Mouse (Mus musculus) frontal cortex, postnatal 25 days (tissue): ENCODE data around the gene Trappc13.

Experiments
- DNase-seq, 2 experiments: peaks; one replicate each; pipeline ENCODE4 v3.0.0; 2022; ENCODE audit warnings: low spot score in 2 of 2

Trappc13 gene

GRCm38 (mm10) chr13:104114827-104115226 lies 63.4 kb downstream of the Trappc13 start:
- DNase-seq = no peak

DNA sequence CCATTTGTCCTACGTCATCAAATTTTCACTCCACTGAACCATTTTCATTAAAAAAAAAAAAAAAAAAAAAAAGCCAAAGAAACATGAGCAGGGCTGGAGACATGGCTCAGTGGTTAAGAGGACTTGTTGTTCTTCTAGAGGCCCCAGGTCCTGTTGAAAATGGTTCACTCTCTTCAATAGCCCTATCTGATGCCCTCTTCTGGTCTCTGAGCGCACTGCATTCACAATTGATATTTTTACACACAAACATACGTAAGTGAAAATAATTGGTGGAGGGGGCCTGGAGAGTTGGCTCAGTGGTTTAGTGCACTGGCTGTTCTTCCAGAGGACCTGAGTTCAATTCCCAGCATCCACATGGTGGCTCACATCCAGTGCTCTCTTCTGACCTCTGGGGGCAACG lies 64.5 kb downstream of the Trappc13 start:
- DNase-seq = no peak

GRCm38 (mm10) chr13:104112266-104112900 lies 65.9 kb downstream of the Trappc13 start:
- no peak for DNase-seq

GRCm38 (mm10) chr13:104110526-104110925 lies 67.7 kb downstream of the Trappc13 start:
- DNase-seq = no peak

DNA sequence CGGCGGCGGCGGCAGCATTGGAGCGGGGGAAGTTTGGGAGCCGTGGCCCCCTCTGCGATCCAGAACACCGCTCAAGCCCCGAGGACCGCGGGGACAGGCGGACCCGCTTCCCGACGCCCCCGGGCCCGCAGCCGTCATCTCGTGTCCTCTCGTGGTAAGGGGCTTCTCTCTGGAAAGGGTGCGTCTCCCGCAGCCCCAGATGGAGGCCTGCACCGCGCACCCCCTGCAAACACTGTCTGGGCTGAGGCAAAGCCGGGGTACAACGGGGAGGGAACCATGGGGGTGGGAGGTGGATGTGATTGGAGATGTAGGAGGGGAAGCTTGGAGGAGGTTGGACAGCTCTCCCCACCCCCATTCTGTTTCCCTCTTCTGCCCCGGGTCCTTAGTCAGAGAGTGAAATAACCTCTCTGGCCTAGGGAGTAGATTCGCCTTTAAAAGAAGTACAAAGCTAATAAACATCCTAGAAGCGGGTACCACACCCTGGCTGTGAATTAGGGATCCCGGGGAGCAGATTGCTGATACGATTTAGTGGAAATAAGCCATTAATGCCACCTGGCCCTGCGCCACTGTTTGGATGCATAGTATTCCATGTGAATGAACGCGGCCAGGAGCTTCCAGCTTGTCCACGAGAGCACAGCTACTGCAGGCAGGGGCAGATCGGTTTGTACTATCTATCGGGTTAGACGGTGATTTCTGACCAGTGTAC lies 68.3 kb downstream of the Trappc13 start:
- peak in 1 of 2 experiments; percentile 29 for DNase-seq

DNA sequence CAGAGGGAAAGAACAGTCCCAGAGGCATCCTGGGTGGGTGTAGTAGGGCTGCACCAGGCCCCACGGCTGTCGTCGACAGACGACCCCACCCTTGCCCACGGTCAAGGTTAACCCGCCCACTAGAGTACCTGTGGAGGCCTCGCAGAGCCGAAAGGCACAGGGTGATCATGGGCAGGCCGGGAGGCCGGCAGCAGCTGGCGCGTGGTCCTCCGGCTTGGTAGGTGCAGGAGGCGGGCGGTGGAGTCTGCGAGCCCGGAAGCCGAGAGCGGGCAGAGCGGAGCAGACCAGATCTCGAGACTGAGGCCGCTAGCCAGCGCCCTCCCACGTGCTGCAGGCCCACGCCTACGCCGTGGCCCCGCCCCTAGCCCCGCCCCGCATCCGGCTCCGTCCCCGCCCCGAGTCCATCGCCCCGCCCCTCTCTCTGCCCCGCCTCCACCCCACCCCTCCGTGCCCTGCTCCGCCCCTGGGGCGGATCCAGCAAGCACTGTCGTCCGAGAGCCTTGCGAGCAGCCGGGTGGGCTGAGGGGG lies 68.9 kb downstream of the Trappc13 start, which contains the start of the genes Nln and Sgtb:
Nln (minus strand) TSS at position 327 of the 528 bp plus-strand sequence.
Sgtb (plus strand) TSS at position 454 of the 528 bp plus-strand sequence.
- peak; percentile 57 to 69 for DNase-seq

GRCm38 (mm10) chr13:104108651-104109287 lies 69.5 kb downstream of the Trappc13 start:
- no peak for DNase-seq

GRCm38 (mm10) chr13:104101606-104102235 lies 76.5 kb downstream of the Trappc13 start:
- no peak for DNase-seq

GRCm38 (mm10) chr13:104100416-104100815 lies 77.9 kb downstream of the Trappc13 start:
- no peak for DNase-seq

- DNase-seq = no peak
Measured at GRCm38 (mm10) chr13:104097190-104097589, 81.1 kb downstream of the Trappc13 start.

DNA sequence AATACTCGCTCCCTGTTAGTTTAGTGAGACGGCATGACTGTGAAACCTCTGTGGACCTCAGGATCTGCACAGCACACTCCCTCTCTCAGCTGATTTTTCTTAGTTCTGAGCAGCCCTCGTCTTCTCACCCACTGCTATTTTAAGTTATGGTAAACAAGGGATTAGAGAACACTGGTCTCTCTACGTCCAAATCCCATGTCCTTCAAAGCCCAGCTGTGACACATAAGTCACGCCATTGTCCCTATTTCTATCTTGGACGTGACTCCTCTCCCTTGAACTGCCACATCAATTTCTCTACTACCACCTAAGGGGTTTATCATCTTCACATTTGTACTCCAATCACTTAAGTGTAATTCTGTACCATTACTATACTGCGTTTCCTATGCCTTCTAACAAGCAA lies 82.3 kb downstream of the Trappc13 start:
- DNase-seq = no peak

DNA sequence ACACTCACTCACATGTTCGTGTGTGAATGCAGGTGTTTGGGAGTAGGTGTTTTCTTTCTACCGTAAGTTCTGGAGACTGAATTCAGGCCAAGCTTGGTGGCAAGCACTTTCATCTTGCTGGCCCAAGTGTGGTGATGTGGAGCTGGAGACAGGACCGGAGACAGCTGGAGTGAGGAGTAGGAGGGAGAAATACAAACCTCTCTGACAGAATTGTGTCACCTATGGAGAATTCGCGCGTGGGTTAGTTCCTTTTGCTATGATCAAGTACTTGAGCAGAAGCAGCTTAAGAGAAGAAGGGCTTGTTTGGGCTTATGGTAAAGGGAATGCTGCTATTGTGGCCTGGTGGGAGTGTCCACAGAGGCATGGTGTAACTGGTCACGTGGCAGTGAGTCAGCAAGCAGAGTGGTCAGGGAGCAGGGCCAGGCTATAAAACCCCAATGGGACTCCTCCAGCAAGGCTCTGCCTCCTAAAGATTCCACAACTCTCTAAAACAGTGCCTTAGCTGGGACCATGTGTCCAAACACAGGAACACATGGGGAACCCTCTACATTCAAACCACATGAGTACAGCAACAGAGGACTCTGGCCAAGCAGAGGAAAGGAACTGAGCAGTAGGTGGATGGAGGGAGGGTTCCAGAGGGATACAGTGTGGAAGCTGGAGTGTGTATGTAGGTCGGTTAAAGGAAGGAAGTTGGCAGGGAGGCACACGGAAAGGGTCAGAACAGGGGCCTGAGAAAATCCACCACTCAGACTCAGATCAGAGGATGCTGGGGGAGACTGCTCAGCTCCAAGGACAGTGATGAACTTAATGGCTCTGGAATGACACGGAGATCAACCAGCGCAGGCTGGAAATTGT lies 83.5 kb downstream of the Trappc13 start:
- DNase-seq = no peak
